Mouse (Mus musculus): Measurements from ENCODE around the gene Neu2.
A peak's percentile ranks its signal among the peaks of the same experiment; 100 is the strongest.
"Not testable (repeated sequence)": the region's sequence is repeated elsewhere in the genome, so short reads cannot be mapped to it uniquely, and the experiment has no call there.

The Neu2 gene

DNA sequence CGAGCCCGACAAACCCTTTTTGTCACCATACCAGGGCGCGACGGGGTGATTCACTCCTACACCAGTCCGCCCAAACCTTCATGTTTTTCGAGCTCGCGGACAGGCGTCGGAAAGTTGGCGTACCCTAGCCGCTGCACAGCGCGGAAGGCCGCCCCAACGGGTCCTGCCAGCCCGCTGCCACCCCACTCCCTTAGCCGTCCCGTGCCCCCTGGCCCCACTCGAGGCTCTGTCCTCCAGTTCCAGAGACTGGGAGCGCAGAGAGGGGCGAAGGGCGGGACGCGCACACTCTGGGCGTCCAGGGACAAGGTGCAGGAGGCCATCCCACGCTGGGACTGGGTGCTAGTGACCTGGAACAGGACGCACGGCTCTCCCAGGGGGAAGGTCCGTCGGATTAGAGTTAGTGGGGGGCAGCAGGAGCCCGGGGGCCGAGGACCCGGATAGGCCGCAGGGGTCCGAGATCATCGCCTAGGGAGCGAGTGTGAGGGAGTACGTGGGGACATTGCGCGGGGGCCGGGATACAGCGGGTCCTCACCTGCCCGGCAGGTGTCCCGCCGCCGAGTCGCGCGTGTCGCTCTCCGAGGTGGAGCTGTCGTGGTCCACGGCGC, at the start of gene Neu2:
Neu2 (plus strand) TSS at position 329 of the 605 bp plus-strand sequence.
- peak; percentile 12 to 21 for DNase-seq

DNA sequence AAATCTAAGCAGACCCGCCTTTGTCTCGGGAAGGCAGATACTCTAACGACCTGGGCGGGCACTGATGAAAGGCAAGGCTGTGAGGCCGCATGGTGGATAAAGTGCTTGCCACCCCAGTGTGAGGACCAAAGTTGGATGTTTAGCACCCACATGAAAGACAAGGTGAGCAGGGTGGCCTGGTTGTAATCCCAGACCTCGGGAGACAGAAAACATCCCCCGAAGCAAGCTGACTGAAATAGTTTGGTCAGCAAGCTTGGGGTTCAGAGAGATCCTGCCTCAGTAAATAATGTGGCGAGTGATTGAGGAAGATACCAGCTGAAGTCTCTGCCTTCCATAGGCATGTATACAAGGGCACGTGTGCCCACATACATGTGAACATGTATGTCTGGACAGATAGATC, 42.2 kb upstream of the Neu2 start:
- no peak for DNase-seq

DNA sequence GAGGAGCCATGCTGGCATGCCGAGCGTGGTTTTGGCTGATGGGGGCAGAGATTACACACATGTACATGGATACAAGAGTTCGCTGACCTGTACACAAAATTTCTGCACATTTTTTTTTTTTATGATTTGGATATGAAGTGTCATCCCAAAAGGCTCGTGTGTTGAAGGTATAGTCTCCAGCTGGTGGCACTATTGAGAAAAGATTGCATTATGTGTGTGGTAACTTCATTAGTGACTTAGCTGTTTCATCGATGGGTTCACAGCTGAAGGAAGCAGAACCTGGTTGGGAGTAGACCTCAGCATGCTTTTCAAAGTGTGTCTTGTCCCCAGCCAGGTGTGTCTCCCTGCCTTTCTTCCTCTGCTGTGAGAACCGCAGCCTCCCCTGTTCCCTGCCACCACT, 41.4 kb upstream of the Neu2 start:
- no peak for DNase-seq

DNA sequence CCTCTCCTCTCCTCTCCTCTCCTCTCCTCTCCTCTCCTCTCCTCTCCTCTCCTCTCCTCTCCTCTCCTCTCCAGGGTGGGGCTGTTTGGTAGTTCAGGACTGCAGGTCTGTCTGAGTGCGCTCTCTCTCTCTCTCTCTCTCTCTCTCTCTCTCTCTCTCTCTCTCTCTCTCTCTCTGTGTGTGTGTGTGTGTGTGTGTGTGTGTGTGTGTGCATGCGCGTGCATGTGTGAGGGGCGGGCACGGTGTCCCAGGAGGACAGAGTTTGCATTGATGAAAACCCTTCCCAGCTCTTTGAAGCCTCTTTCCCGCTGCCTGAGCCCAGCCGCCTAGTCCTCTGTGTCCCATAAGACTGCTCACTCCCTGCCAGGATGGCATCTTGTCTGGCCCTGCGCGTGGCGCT, 39.7 kb upstream of the Neu2 start, which contains the start of gene Snorc:
Snorc (plus strand) TSS at position 301 of the 400 bp plus-strand sequence.
- DNase-seq = not testable (repeated sequence)

DNA sequence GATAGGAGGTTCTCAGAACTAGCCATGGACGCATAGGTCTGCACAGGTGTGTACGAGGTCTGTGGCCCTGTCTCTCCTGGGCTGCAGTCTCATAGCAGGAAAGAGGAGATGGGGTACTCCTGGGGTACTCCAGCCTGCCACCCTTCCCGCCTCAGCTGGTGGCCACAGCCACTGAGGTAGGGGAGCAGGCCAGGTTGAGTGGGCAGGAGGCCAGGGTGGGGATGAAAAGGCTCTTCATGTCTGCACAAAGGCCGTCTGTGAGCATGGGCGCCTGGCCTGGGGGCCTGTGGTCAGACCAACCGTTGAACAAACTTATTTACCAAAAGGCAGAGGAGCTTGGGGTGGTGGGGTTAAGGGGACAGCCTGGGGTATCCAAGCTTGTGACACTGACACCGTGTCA, 37.8 kb upstream of the Neu2 start:
- no peak for DNase-seq

DNA sequence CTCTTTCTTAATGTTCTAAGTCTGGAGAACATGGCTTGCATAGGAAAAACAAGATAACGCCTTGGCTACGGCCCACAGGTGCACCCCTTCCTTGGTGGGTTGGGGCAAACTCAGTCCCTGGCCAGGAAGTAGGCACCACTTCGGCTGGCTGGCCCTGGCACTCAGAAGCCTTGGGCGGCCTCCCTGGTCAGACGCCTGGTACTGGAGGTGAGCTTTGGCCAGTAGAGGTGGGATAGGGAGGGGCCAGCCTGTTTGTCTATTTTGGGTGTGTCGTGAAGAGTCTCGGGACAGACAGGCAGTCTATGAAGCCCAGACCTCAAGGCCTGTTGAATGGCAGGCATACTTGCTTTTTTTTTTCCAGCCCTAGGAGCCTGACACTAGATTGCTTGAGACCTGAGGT, 37.1 kb upstream of the Neu2 start:
- DNase-seq = peak; percentile 37 to 39

DNA sequence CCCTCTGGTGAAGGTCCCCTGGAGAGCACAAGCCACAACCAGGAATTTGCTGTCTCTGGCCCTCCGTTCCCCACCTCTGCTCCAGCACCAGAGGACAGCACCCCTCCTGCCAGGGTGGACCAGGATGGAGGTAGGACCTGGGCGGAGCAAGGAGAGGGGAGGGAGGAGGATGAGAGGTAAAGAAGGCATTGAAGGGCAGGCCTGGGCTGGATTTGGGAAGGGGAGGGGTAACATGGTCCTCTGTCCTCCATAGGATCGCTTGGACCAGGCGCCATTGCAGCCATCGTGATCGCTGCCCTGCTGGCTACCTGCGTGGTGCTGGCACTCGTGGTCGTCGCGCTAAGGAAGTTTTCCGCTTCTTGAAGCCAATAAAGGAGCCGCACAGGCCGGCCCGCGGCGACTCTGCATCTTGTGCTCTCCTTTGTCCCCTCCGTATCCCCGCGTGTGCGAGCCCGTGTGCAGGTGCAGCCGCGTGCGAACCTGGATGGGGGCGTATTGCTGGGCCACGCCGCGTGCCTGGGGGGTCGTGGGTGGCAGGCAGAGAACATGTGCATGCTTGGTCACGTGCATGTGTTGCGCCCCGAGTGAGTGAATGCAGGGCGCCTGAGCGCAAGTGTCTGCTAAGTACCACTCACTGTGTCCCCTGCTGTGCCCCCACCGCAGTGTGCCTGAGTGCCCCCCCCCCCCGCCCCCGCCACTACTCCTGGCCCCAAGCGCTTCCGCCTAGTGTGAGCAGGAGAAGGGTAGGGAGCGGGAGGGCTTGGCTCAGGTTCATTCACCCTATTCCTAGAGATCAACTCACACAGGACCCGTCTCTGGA, 34.4 kb upstream of the Neu2 start:
- no peak for DNase-seq

DNA sequence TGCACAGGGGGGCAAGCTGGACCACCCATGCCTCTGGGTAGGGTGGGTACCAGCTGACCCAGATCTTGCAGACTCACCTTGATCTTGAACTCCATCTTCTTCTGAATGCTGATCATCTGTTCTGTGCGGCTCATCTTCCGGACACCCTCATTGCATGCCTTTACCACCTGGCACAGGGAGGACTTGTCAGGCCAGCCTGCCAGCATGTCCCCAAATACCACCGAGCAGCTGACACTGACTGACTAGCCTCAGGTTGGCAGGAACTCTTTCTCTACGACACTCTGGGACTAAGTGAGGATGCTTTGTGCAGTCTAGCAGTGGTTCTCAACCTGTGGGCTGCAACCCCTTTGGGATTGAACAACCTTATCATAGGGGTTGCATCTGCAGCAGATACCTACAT, 27.1 kb upstream of the Neu2 start:
- DNase-seq = peak; percentile 60 to 62

DNA sequence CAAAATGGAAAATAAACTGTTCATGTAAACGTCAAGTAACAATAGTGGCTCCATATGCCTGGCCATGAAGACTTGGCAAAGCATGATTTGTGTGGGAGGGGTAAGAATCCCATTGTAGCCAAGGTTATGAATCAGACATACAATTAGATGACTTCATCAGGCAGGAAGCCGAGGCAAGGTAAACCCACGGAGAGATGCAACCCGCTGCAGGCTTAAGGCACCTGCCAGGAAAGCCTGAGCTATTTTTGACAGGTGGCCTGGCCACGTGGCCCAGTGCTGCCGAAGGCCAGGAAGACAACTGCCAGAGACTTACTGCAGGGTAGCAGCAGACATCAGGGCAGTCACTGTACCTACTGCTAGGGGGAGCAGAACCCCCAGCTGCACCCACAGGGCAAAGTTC, 23.3 kb upstream of the Neu2 start:
- DNase-seq = peak; percentile 91

DNA sequence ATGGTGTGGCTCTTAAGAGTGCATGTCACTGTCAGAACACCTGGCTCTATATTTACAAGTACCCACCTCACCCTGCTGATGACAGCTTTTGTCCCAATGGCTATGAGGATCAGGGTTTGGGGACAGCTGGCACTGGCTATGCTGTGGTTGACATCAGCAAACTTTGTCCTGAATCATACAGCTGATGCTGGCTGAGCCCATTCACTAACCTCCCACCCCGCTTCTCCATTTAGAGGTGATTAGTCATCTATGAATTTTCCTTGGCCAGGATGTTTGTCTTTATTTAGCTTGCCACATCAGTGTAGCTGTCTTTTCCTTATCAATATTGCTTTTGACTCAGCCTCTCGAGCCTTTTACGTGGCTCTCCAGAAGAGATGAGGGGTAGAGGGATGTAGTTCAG, 17.4 kb upstream of the Neu2 start:
- DNase-seq = no peak

DNA sequence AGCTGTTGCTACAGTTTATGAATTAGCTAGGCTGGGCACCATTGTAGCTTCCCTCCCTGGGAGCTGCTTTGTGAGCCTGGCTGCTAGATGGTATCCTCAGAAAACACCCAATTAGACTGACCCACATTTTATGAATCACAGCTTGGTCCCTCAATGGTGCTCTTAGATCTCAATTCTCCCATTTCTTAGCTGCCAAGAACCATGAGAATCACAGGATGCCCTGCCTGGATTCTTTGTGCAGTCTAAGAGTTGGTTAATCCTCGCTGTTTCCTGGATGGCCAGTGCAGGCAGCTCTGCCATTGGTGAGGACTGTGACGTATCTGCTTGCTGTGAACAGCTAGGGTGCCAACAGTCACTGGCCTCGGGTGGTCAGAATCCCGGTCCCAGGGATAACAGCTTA, 16.1 kb upstream of the Neu2 start:
- no peak for DNase-seq

DNA sequence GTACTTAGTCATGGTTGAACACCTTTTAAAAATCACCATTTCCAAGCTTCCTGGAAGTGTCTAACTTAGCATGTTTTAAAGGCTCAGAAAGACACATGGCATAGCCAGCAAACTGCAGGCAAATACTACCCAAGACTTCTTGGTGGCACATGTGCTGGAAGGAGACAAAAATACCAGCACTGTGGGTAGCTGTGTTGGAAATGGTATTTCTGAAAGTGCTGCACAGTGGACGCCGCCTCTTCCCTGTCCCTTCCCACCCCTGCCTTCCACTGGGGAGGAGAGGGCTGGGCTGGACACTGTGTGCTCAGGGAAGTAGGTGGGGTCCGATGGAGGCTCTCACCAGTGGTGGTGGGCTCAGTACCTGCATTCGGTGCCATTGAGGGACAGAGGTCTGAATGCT, 4.2 kb upstream of the Neu2 start:
- DNase-seq = no peak

DNA sequence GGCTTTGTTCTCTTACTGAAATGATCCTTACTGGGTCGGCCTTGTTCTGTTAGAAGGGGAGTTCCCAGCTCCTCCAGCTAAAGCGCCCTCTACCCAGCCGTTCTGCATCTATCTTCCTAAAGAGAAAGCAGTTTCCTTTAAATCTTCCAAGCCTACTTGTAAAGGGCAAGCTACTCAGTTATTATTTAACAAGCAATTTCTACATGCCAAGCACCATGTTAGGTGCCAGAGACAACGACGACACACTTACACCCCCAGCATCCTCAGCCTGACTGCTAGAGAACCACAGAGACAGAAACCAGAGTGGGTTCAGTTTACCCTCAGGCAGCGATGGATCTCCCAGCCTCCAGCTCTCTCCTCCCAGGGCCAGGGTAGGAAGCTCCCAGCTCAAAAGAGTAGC, 1.8 kb upstream of the Neu2 start:
- no peak for DNase-seq

DNA sequence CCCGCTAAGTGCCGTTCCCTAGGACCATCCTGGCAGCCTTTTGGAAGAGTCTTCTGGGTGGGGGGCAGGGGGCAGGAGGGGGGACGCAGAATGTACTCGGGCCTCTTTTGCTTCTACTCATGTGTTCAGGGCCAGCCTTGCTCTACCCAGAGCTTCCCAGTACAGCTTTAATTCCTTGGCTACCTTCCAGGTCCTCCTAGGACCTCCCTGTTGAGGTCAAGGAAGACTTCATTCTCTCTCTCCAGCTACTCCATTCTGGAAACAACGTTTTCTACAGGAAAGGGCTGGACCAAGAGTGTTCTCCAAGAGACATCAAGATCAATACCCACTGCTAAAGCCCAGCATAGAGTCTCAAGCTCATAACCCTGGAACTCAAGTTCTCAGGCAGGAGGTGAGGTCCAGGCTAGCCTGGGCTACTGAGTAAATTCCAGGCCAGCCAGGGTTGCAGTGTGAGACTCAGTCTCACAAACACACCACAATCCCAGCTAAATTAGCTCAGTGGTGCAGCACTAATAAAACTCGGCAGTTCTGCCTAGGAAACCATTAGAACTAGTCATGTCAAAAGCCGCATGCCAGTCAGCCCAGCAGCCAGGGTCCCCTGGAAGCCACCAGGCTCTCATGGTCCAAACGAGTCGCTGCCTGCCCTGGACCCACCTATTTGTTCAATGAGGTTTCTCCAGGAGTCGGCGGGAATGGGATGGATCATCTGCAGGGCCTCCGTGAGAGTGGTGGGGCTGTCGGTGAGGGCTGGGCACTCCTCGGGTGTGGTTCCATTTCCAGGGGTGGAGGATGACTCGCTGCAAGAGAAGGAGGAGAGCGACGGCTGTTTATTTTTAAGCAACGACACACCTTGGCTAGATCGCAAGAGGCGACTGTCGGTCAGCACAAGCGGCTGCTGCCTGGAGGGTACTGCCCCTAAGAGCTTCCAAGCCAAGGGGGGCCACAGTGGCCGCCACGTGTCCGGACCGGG, 813 bp upstream of the Neu2 start:
- DNase-seq = no peak

DNA sequence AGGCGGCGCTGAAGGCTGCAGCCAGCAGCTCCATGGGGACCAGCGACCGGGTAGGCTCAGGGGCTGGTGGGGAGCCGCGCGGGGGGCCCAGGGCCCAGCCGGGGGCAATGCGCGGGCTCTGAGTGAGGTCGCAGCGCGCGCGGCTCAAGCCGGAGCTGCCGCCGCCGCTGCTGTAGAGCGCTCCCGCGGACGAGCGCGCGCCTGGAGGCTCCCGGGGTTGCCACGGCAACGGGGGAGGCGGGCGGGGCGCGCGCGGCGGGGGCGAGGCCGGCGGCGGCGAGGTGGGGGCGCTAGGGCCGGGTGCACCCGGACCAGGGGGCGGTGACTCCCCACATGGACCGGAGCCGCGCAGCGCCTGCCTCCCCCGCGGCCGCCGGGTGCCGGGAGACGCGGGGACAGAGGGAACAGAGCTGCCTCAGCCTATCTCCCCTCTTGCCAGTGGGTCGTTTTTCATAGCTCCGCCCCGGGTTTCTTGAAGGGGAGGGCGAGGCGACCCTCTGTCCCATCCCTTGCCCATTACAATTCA, 540 bp downstream of the Neu2 start:
- DNase-seq = peak; percentile 37 to 65

DNA sequence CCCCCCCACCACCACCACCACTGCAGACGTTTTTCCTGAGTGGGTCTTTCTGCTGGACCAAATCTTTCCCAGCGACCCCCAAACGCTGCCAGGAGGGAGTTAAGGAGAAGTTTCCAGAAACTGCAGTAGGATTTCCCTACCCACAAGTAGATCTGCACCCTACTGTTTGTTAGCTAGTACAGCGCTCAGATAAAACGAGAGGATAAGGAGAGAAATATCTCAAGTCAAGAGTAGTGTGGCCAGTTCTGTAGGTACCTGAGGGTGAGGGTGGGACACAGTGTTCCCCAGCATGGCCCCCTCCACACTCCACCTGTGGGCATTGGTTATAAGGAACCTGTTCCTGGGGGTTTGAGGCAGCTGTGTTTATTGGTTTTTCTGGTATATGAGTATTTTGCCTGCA, 1.2 kb downstream of the Neu2 start:
- no peak for DNase-seq

DNA sequence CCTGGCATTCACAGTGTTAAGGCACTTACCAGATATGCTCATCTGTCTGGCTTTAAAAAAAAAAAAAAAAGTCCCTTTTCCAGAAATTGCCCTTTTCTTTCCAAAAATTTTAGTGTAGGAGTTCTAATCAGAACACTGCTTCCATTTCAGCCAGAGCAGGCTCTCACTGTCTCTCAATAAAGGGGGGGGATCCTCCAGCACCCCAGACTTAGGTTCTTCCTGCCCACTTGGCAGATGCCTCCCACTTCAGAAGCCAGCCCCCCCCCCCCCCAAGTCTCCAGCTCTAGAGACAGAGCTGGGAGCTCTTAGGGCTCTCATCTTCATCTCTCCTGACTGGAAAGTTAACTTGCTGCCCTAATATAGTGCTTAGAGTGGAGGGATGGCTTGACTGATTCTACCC, 10.8 kb downstream of the Neu2 start:
- no peak for DNase-seq

DNA sequence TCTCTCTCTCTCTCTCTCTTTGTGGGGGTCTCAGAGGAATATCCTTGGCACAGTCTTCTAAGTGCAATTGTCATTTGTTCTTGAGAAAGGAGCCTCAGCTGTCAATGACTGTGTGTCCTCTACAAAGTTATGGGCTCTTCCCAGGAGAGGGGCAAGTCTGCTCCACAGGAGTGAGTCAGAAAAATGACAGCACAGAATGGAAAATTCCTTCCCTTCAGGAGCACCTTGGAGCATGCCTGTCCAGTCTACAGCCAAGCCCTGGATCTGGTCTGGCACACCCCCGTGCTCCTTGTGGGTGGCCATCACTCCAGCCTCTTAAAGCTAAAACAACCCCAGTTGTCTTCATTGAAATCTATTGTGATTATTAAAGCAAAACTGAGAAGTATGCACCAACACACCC, 11.8 kb downstream of the Neu2 start:
- peak in 1 of 2 experiments; percentile 16 for DNase-seq

DNA sequence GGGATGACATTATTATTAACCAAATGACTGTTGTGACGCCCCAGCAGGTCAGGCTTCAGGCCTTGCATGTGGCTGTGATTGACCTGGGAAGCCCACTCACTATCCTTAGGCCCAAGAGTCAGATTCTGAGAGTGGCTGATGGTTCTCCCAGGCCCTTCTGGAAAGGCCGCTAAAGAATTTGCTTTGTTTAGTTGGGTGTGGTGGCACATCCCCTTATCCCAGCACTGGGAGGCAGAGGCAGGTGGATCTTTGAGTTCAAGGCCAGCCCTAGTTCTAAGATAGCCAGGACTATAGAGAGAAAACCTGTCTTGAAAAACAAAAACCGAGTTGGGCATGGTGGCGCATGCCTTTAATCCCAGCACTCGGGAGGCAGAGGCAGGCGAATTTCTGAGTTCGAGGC, 15.4 kb downstream of the Neu2 start:
- DNase-seq = no peak

DNA sequence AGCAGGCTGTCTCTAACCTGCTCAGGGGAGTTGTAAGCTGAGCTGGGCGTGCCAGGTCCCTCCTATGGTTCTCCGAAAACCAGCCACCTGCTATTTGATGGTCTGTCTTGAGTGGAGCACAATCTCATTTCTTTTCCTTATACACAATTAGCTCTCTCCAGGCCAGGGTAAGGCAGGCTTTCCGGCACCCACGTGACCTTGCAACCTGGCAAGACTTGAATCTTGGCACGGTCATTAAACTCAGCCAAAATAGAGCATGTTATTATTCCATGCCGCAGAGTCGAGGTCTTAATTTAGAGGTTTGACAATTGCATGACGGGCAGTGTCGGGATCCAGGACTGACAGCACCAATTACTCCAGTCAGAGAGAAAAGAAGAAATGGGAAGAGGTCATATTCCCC, 17.5 kb downstream of the Neu2 start:
- peak; percentile 46 for DNase-seq

DNA sequence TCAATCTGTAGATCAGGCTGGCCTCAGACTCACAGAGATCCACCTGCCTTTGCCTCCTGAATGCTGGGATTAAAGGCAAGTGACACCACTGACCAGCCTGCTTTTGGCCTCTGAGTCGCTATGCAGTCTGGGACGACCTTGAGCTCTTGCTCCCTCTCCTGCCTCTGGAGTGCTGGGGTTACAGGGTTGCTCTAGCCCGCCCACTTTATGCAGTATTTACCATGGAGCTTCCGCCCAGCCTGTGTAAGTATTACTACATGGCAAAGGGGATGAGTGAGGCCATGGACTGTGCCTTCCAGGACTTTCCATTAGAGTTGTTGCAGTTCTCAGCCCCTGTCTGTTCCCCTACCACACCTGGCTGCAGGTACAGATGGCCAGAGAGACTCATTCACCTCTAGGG, 22.7 kb downstream of the Neu2 start:
- no peak for DNase-seq

DNA sequence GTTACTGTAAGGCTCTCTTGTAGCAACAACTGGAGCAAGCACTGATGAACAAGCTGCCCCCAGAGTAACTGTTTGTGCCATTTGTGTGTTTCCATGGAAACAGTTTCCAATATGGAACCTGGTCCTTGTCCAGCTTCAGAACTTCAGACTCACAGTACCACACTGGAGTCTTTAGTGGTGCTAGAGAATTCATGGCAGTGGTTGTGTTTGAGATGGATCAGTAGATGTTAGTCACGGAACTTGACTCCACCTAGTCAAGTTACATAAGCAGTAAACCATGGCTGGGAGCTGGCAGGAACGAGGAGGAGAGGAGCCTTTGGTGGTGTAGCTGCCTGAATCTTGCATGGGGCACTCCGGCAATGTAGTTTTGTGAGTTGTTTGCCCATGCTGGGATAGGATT, 24.4 kb downstream of the Neu2 start:
- no peak for DNase-seq

DNA sequence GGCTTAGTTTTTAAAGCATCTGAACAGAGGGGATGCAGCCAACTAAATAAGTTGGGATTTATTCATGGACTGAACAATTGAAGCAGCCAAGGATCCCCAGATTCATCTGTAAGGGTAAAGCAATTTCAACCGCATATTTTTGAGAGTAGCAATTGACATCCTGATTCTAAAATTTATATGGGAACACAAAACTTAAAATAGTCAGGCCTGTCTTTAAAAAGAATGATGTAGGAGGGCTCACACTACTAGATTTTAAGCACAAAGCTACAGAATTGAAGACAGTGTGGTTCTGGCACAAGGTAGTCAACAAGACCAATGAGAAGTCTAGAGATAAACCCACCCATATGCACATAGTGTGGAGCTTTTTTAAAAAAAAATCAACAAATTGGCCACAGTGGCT, 27.3 kb downstream of the Neu2 start:
- no peak for DNase-seq

Measured in cerebellum, postnatal 36 days (tissue).